Mouse (Mus musculus) thymus, adult 2 months (tissue): ENCODE measurements around the gene Myl9.

Source experiments
- CTCF ChIP-seq: fragments of 200-500 bp; IDR thresholded peaks from 2 replicates; pipeline ENCODE4 v1.5.1; 2012; ENCODE audit warnings: mild to moderate bottlenecking, control low read depth, low read length, moderate library complexity, borderline replicate concordance; ENCODE audit not compliant: control insufficient read depth, poor library complexity, insufficient read depth; ENCODE audit errors: extremely low read depth
- POLR2A ChIP-seq: fragments of 200-500 bp; IDR thresholded peaks from 2 replicates; pipeline ENCODE4 v1.6.1; 2012; ENCODE audit warnings: mild to moderate bottlenecking, low read length, control low read depth, moderate library complexity; ENCODE audit not compliant: control insufficient read depth, poor library complexity, insufficient read depth; ENCODE audit errors: extremely low read depth

DNA sequence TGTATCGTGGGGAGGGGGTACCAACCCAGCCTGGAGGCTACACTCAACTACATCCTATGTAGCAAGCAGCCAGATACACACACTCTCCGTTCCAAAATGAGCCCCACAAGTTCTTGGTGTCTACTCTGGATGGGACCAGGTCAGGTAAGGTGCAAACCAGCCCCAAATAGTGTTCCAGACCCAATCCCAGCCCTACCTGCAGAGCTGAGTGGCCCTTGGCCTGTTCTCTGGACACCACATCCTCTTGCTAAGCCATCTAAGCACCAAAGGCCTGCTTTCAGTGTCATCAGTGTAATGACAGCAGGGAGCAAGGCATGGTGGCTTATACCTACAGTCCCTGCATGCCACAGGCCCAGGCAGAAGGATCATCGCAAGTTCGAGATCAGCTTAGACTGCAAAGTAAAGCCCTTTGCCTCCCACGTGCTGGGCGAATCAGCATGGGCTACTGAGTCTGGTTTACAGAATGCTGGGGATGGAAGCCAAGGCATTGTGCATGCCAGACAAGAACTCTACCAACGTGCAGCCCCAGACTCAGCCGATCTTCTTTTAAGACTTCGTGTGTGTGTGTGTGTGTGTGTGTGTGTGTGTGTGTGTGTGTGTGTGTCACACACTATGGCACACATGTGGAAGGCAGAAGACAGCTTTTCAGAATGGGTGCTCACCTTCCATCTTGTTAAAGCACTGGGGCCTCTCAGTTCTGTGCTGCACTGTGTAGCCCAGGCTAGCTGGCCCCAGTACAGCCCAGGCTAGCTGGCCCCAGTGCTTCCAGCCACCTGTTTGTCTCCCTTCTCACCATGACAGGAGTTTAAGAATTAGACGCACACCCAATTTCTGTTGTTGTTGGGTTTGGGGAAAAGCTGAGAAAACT, 7.5 kb downstream of the Myl9 start:
- TF ChIP-seq POLR2A (no peak), CTCF (no peak)
